Mouse (Mus musculus): Measurements from ENCODE around the gene Zfp719. TPM values are rescaled to one million over a fixed set of nuclear protein-coding genes. Genes with fewer than 3 reads are reported as not detected.

Zfp719 gene
- total RNA-seq, 2 experiments from 2014 or later: 0.19 to 2.2 TPM

DNA sequence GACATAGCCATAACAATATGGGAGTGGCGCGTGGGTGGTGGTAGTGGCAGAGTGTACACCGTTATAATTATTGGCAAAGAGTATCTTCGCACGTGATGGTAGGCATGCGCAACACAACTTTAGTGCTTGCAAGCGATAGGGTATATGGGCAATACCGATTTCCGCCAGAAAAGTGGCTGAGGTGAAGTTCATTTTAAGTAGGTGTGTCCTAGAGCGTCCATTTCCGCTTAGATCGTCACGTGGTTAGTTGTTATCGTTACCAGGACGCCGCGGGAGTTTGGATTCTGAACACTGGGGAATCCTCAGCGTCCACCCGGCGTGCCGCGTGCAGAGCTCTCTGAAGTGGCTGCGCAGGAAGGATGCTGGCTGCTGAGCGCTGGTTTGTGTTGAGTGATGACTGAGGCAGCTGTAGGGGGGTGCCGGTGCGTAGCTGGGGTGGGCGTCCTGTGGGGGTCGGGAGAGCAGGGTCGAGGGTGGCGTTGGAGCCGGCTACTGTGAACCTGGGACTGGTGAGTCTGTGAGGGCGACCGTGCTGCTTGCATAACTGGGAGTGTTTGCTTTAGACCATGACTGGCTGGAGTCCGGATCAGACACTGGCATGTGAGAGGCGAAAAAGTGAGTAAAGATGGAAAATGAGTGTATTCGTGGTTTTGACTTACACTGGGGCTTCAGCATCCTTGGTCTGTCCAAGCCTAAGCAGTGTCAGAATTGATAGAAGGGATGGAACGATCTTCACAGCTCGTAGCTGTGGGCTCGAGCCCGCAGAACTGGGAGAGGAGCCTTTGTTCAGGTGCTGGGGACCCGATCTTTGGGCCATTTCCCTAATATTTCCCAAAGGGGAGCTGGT is 27.7 kb downstream of the Zfp719 start, which contains the start of gene Zfp819:
Gene Zfp819 (plus strand): TSS at position 274 of the 847 bp plus-strand sequence.
- ATAC-seq (replicated peaks; ENCODE audit: low FRiP score, poor library complexity, severe bottlenecking): no peak

DNA sequence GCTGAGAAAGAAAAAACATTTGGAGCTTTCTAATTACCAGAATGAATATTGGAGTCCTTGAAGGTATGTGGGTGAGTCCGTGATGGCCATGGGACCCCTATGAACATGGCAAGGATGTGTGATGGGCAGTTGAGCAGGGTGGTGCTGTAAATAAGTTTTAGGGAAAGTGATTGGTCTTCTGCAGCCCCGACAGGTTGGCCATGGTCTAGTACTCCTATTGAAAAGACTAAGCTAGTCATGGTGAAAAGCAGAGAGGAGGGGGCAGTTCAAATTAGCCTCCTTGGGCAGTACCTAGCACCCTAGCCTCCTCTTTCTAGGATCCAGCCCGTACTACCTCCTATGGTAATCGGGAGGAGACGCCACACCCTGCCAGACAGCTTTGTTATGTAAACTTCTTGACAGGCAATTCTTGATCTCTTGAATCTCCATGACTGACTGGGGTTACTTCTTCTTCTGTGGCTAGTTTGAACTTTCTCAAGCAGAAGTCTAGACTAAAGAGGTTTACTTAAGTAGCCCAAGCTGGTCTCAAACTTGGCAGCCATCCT is 28.4 kb downstream of the Zfp719 start:
- ATAC-seq (replicated peaks; ENCODE audit: low FRiP score, poor library complexity, severe bottlenecking): no peak

DNA sequence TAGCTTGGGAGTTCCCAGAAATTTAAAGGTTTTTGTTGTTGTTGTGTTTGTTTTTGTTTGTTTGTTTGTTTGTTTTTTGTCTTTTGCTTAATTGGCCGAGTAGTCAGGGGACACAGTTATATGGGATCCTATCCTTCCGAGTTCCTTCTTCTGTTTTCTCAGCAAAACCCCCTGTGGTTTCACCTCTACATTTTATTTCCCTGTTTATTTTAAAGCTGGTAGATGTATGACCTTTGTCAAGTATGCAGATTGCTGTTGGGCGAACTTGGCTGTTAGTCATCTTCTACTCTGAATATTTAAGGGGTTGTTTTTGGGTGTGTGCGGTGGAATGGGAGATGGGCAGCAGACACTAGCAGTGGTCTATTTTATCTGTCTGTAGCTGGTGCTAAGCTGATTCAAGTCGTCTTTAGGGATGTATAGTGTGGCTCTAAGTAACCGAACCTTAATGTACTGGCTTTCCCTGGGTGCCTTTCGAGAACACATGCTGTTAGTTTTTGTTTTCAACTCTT is 29.0 kb downstream of the Zfp719 start:
- ATAC-seq (replicated peaks; ENCODE audit: low FRiP score, poor library complexity, severe bottlenecking): no peak

DNA sequence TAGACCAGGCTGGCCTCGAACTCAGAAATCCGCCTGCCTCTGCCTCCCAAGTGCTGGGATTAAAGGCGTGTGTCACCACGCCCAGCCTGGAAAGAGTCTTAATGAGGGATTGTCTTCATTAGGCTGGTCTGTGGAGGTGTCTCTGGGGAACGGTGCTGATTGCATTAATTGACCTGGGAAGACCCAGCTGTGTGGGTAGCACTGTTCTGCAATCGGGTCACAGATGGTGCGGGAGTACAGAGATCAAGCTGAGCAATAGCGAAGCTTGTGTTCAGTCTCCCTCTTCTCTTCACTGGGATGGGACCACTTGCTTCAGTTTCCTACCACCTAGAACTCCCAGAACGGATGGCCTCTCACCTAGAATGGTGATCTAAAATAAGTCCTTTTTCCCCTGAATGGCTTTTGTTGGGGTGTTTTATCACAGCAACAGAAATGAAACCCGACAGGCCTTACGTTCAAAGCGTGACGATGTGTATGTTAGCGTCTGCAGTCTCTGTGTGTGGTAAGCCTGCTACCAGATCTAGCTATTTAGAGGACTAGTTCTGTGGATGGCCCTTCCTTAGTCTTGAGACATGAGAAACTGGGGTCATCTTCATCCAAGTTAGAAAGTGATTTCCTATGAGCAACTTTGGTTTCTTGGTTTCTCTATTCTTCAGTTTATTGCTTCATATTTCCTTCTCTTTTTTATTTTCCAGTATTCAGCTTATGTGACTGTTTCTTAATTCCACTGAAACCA is 34.6 kb downstream of the Zfp719 start:
- ATAC-seq (replicated peaks; ENCODE audit: low FRiP score, poor library complexity, severe bottlenecking): no peak

DNA sequence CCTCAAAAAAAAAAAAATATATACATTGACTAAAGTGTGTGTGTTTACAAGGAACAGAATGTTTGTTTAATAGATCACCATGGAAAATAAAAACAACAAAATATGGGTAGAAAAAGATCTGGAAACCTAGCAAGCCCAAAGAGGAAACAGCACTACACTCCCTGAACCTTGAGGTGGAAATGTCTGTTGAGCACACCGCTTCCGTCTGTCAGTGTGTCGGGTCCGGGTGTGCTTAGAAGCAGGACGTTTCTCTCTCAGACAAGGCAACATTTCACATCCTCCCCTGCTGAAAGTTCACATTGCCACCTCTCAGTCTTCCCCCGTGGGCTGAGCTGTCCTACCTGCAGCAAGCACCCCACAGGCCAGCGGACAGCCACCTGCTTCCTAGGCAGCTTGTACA is 43.5 kb downstream of the Zfp719 start:
- no peak for ATAC-seq (replicated peaks; ENCODE audit: low FRiP score, poor library complexity, severe bottlenecking)

DNA sequence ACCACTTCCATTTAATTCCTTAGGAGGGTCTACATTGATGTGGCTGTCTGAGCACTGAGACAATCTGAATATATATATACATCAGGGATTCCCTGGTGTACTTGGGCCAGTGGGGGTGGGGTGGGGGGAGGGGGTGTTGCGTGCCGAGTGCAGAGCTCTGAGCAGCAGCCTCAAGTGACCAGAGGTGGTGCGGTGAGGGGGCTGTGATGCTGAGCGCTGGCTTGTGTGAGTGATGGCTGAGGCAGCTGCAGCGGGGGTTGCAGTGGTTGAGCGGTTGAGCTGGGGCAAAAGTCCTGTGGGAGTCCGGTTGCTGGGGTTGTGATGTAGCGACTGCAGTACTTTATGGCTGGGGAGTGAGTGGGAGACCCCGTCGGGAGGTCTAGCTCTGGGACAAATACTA is 44.4 kb downstream of the Zfp719 start:
- ATAC-seq (replicated peaks; ENCODE audit: low FRiP score, poor library complexity, severe bottlenecking): no peak

DNA sequence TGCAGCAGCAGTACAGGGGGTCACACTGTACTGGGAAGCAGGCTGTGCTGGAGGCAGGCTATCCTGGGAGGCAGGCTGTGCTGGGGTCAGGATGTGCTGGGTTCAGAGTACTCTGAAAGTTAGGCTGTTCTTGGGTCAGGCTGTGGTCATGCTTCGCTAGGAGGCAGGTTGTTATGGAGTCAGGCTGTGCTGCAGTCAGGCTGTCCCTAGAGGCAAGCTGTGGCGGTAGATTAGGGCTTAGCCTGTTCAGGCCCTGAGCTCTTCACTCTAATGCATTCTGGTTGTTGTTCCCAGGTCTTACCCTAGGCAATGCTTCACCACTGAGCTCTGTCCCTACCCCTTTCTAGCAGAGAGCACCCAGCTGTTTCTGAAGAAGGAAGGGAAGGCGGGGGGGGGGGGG is 45.7 kb downstream of the Zfp719 start:
- no peak for ATAC-seq (replicated peaks; ENCODE audit: low FRiP score, poor library complexity, severe bottlenecking)

DNA sequence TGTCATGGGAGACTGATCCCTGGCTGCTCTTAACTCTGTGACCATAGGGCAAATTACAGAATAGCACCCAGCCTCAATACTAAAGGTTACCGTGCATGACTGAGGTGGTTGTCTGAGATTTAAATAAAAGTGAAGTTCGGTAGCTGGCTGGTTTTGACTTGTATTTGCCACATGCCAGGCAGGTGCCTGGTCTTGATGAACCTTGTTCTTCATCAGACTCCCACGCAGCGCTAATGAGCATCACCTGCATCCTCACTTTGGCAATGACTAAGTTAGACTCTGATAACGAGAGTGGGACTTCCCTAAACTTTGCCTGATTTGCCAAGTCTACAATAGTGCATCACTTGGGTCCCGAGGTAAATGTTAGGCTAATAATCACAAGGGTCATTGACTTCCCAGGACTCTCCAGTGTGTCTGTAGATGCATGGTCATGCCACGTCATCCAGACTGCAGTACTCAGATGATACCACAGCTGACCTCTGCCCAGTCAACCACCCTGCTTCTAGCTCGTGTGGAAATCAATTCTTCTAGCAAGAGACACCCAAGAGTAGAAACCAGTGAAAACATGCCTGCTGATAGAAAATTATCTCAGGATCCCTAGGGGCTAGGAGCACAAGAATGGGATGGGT is 46.5 kb downstream of the Zfp719 start:
- ATAC-seq (replicated peaks; ENCODE audit: low FRiP score, poor library complexity, severe bottlenecking): no peak

DNA sequence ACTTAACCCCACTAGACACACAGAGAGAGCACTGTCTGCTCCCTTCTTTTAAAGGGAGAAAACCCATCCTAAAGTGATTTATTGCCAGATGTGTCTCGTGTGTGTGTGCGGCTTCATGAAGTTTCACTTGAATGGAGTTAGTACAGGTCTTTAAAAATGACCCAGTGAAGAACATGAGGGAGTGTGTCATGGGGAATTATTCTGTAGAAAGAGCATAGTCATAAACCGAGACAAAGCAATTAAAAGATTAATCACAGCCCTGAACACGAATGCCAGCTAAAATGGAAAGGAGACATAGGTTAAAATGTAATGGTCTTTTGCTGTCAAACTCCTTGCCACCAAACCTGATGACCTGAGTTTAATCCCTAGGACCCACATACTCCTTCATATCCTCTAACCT is 54.5 kb downstream of the Zfp719 start:
- ATAC-seq (replicated peaks; ENCODE audit: low FRiP score, poor library complexity, severe bottlenecking): no peak

DNA sequence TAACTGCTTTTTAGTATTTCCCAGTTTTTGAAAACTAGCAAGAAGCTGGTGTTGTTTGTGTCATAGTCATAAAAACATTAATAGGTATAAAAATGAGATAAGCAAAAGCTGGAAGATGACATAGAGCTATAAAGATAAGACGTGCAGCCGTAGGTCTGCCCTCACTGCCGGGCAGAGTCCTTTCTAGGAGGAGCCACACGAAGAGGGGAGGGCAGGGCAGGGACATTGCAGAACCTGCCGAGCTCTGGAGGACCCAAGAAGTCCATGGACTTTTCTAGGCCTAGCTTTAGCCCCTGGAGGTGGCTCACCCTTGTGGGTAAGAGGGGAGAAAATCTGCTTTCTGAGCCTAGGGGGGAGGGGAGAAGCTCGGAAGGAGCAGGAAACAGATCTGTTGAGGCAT is 55.1 kb downstream of the Zfp719 start, which contains the start of gene Ceacam18:
Gene Ceacam18 (plus strand): TSS at position 208 of the 400 bp plus-strand sequence.
- ATAC-seq (replicated peaks; ENCODE audit: low FRiP score, poor library complexity, severe bottlenecking): no peak

DNA sequence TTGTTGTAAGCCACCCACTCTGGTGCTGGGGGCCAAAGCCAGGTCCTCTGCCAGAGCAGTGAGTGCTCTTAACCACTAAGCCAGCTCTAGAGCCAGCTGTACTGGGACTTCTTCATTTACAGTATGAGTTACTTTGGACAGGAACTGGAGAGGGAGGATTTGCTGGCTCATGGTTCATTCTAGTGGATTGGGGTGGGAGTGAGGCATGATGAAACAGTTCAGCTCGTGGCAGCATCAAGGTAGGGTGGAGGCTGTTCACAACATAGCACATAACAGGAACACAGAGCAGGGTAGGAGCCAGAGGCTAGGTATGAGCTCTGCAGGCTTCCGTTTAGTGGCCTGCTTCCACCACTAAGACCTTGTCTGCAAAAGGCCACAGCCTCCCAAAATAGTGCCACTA is 56.8 kb downstream of the Zfp719 start:
- ATAC-seq (replicated peaks; ENCODE audit: low FRiP score, poor library complexity, severe bottlenecking): no peak

DNA sequence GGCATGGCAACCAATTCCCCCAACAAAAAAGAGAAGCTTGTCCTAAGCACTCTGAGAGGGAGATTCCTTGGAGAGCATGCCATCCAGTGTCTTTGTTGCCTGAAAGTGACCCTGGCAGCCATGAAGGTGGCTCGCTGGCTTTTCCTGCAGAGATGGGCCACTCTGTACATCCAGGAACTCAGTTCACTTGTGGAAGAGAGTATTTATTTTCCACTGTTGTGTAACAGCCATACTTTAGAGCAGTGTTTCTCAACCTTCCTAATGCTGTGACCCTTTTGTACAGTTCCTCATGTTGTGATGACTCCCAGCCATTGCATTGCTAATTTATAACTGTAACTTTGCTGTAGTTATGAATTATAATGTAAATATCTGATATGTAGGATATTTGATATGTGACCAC is 57.7 kb downstream of the Zfp719 start:
- ATAC-seq (replicated peaks; ENCODE audit: low FRiP score, poor library complexity, severe bottlenecking): no peak

DNA sequence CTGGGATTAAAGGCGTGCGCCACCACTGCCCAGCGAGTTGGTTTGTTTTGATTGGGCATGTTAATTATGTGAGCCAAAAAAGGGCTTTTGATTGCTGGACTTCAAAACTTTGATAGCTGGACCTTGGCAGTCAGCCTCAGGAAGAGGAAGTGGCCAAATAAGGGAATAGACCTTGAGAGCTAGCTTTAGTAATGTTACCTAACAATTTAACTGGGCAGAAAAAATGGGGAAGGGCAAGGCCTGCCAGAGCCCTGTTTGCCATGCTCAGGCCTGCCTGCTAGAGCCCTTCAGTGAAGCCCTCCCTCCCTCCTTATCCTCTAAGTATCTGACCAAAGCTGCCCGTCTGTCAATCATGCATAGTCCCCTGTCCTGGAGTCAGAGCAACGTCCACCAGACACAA is 63.2 kb downstream of the Zfp719 start:
- no peak for ATAC-seq (replicated peaks; ENCODE audit: low FRiP score, poor library complexity, severe bottlenecking)

Other genes with a start within 250 kb of the Zfp719 start
- 2.3 and 7.7 TPM in 2 replicates for gene Siglecf, start 228.3 kb upstream of the Zfp719 start, total RNA-seq (2015; ENCODE audit: low replicate concordance)
- 6.0 and 6.6 TPM in 2 replicates for gene Siglecf, start 228.3 kb upstream of the Zfp719 start, total RNA-seq (2017; ENCODE audit: low replicate concordance)
- 7.7 and 37.9 TPM in 2 replicates for gene Siglecg, start 171.4 kb upstream of the Zfp719 start, total RNA-seq (2015; ENCODE audit: low replicate concordance)
- 5.2 and 10.9 TPM in 2 replicates for gene Siglecg, start 171.4 kb upstream of the Zfp719 start, total RNA-seq (2017; ENCODE audit: low replicate concordance)
- gene Lim2, start 151.9 kb upstream of the Zfp719 start, total RNA-seq (2015; ENCODE audit: low replicate concordance): 0.63 TPM in 1 of 2 replicates, not detected in the other
- gene Lim2, start 151.9 kb upstream of the Zfp719 start, total RNA-seq (2017; ENCODE audit: low replicate concordance): not detected in 2 replicates
- gene Nkg7, start 142.5 kb upstream of the Zfp719 start, total RNA-seq (2015; ENCODE audit: low replicate concordance): 157 and 163 TPM in 2 replicates
- gene Nkg7, start 142.5 kb upstream of the Zfp719 start, total RNA-seq (2017; ENCODE audit: low replicate concordance): 21.2 and 38.3 TPM in 2 replicates
- gene Cldnd2, start 138.8 kb upstream of the Zfp719 start, total RNA-seq (2015; ENCODE audit: low replicate concordance): not detected in 2 replicates
- not detected in 2 replicates for gene Cldnd2, start 138.8 kb upstream of the Zfp719 start, total RNA-seq (2017; ENCODE audit: low replicate concordance)
- gene Etfb, start 135.5 kb upstream of the Zfp719 start, total RNA-seq (2015; ENCODE audit: low replicate concordance): 38.8 and 72.3 TPM in 2 replicates
- gene Etfb, start 135.5 kb upstream of the Zfp719 start, total RNA-seq (2017; ENCODE audit: low replicate concordance): 73.2 and 98.0 TPM in 2 replicates
- not detected in 2 replicates for gene Gm45233, start 135.5 kb upstream of the Zfp719 start, total RNA-seq (2015; ENCODE audit: low replicate concordance)
- gene Gm45233, start 135.5 kb upstream of the Zfp719 start, total RNA-seq (2017; ENCODE audit: low replicate concordance): not detected in 2 replicates
- gene Vsig10l, start 116.5 kb upstream of the Zfp719 start, total RNA-seq (2015; ENCODE audit: low replicate concordance): 2.5 and 3.7 TPM in 2 replicates
- 1.3 and 1.4 TPM in 2 replicates for gene Vsig10l, start 116.5 kb upstream of the Zfp719 start, total RNA-seq (2017; ENCODE audit: low replicate concordance)
- not detected in 2 replicates for gene Iglon5, start 89.5 kb upstream of the Zfp719 start, total RNA-seq (2015; ENCODE audit: low replicate concordance)
- gene Iglon5, start 89.5 kb upstream of the Zfp719 start, total RNA-seq (2017; ENCODE audit: low replicate concordance): not detected in 2 replicates
- gene 4931406B18Rik, start 73.7 kb upstream of the Zfp719 start, total RNA-seq (2015; ENCODE audit: low replicate concordance): not detected in 2 replicates
- gene 4931406B18Rik, start 73.7 kb upstream of the Zfp719 start, total RNA-seq (2017; ENCODE audit: low replicate concordance): not detected in 2 replicates
- 20.8 and 23.8 TPM in 2 replicates for gene Cd33, start 35.2 kb upstream of the Zfp719 start, total RNA-seq (2015; ENCODE audit: low replicate concordance)
- 9.1 and 12.0 TPM in 2 replicates for gene Cd33, start 35.2 kb upstream of the Zfp719 start, total RNA-seq (2017; ENCODE audit: low replicate concordance)
- gene Zfp658, start 17.4 kb upstream of the Zfp719 start, total RNA-seq (2015; ENCODE audit: low replicate concordance): 0.84 TPM in 1 of 2 replicates, not detected in the other
- gene Zfp658, start 17.4 kb upstream of the Zfp719 start, total RNA-seq (2017; ENCODE audit: low replicate concordance): 0.70 TPM in 1 of 2 replicates, not detected in the other
- gene Zfp819, start 27.6 kb downstream of the Zfp719 start, total RNA-seq (2015; ENCODE audit: low replicate concordance): not detected in 2 replicates
- gene Zfp819, start 27.6 kb downstream of the Zfp719 start, total RNA-seq (2017; ENCODE audit: low replicate concordance): not detected in 2 replicates
- not detected in 2 replicates for gene Ceacam18, start 55.1 kb downstream of the Zfp719 start, total RNA-seq (2015; ENCODE audit: low replicate concordance)
- not detected in 2 replicates for gene Ceacam18, start 55.1 kb downstream of the Zfp719 start, total RNA-seq (2017; ENCODE audit: low replicate concordance)
- gene Siglece, start 80.6 kb downstream of the Zfp719 start, total RNA-seq (2015; ENCODE audit: low replicate concordance): 4.0 and 8.8 TPM in 2 replicates
- 5.5 and 6.4 TPM in 2 replicates for gene Siglece, start 80.6 kb downstream of the Zfp719 start, total RNA-seq (2017; ENCODE audit: low replicate concordance)
- 1.0 TPM in 1 of 2 replicates, not detected in the other for gene Ctu1, start 92.4 kb downstream of the Zfp719 start, total RNA-seq (2015; ENCODE audit: low replicate concordance)
- gene Ctu1, start 92.4 kb downstream of the Zfp719 start, total RNA-seq (2017; ENCODE audit: low replicate concordance): 0.42 and 1.6 TPM in 2 replicates
- not detected in 2 replicates for gene Klk14, start 110.8 kb downstream of the Zfp719 start, total RNA-seq (2015; ENCODE audit: low replicate concordance)
- gene Klk14, start 110.8 kb downstream of the Zfp719 start, total RNA-seq (2017; ENCODE audit: low replicate concordance): not detected in 2 replicates
- not detected in 2 replicates for gene Klk13, start 133.0 kb downstream of the Zfp719 start, total RNA-seq (2015; ENCODE audit: low replicate concordance)
- gene Klk13, start 133.0 kb downstream of the Zfp719 start, total RNA-seq (2017; ENCODE audit: low replicate concordance): not detected in 2 replicates
- not detected in 2 replicates for gene Klk12, start 189.3 kb downstream of the Zfp719 start, total RNA-seq (2015; ENCODE audit: low replicate concordance)
- not detected in 2 replicates for gene Klk12, start 189.3 kb downstream of the Zfp719 start, total RNA-seq (2017; ENCODE audit: low replicate concordance)
- not detected in 2 replicates for gene Klk11, start 195.0 kb downstream of the Zfp719 start, total RNA-seq (2015; ENCODE audit: low replicate concordance)
- gene Klk11, start 195.0 kb downstream of the Zfp719 start, total RNA-seq (2017; ENCODE audit: low replicate concordance): not detected in 2 replicates
- gene Klk10, start 201.4 kb downstream of the Zfp719 start, total RNA-seq (2015; ENCODE audit: low replicate concordance): not detected in 2 replicates
- gene Klk10, start 201.4 kb downstream of the Zfp719 start, total RNA-seq (2017; ENCODE audit: low replicate concordance): not detected in 2 replicates
- gene Klk9, start 212.3 kb downstream of the Zfp719 start, total RNA-seq (2015; ENCODE audit: low replicate concordance): not detected in 2 replicates
- gene Klk9, start 212.3 kb downstream of the Zfp719 start, total RNA-seq (2017; ENCODE audit: low replicate concordance): not detected in 2 replicates
- gene Klk8, start 218.0 kb downstream of the Zfp719 start, total RNA-seq (2015; ENCODE audit: low replicate concordance): 6.1 TPM in 1 of 2 replicates, not detected in the other
- 0.56 and 8.3 TPM in 2 replicates for gene Klk8, start 218.0 kb downstream of the Zfp719 start, total RNA-seq (2017; ENCODE audit: low replicate concordance)
- gene Klk7, start 231.7 kb downstream of the Zfp719 start, total RNA-seq (2015; ENCODE audit: low replicate concordance): not detected in 2 replicates
- not detected in 2 replicates for gene Klk7, start 231.7 kb downstream of the Zfp719 start, total RNA-seq (2017; ENCODE audit: low replicate concordance)
- gene Klk6, start 244.9 kb downstream of the Zfp719 start, total RNA-seq (2015; ENCODE audit: low replicate concordance): not detected in 2 replicates
- gene Klk6, start 244.9 kb downstream of the Zfp719 start, total RNA-seq (2017; ENCODE audit: low replicate concordance): not detected in 2 replicates